Mouse (Mus musculus): ENCODE measurements around the gene Rfc2.

GRCm38 (mm10) chr5:134644643-134645118 lies 63.5 kb downstream of the Rfc2 start:
- TF ChIP-seq EP300 (IDR thresholded peaks at IDR 0.05; ENCODE audit: low read length) (no peak), ZNF384 (IDR thresholded peaks at IDR 0.05; ENCODE audit: low read depth, low read length) (no peak), CTCF (conservative IDR thresholded peaks at IDR 0.05 in 1 of 2, IDR thresholded peaks at IDR 0.05 in 1 of 2; ENCODE audit: low read depth in 2 of 2, low read length in 2 of 2) (no peak), JUN (IDR thresholded peaks at IDR 0.05; ENCODE audit: insufficient read depth, low read depth, low read length) (no peak), MAX (IDR thresholded peaks at IDR 0.05; ENCODE audit: low read length) (no peak), POLR2A (IDR thresholded peaks at IDR 0.05; ENCODE audit: low read depth, low read length) (no peak), UBTF (IDR thresholded peaks at IDR 0.05; ENCODE audit: low read depth, low read length) (no peak), ZKSCAN1 (IDR thresholded peaks at IDR 0.05; ENCODE audit: borderline replicate concordance, low read depth, low read length) (no peak), CHD1 (IDR thresholded peaks at IDR 0.05; ENCODE audit: low read depth, low read length) (no peak), RCOR1 (conservative IDR thresholded peaks at IDR 0.05; ENCODE audit: low read depth, low read length) (no peak), NRF1 (IDR thresholded peaks at IDR 0.05; ENCODE audit: low read depth, low read length) (no peak), IRF4 (IDR thresholded peaks at IDR 0.05; ENCODE audit: low read depth, low read length) (no peak)
